Mouse (Mus musculus) embryonic facial prominence, embryonic 15.5 days (tissue): ENCODE measurements around the gene Olfr1496. TPM values are rescaled to one million over a fixed set of nuclear protein-coding genes. Genes with fewer than 3 reads are reported as not detected.

Experiments
- ATAC-seq: fragments of 200-750 bp; cut with Nextera tagmentation; 2 replicates; pipeline ENCODE4 v1.8.0; 2017; ENCODE audit warnings: low read depth, moderate TSS enrichment; ENCODE audit not compliant: insufficient number of reproducible peaks, low FRiP score, low TSS enrichment
- H3K27ac ChIP-seq: fragments of 300-500 bp; sonication (generic); replicated peaks from 2 replicates; pipeline ENCODE4 v1.5.1; 2015; ENCODE audit warnings: mild to moderate bottlenecking, inconsistent platforms
- H3K27me3 ChIP-seq: fragments of 300-500 bp; sonication (generic); 2 replicates; pipeline ENCODE4 v1.6.1; 2015; ENCODE audit warnings: inconsistent platforms
- H3K36me3 ChIP-seq: fragments of 300-500 bp; sonication (generic); 2 replicates; pipeline ENCODE4 v1.6.1; 2015; ENCODE audit warnings: mild to moderate bottlenecking, inconsistent platforms
- H3K4me1 ChIP-seq: fragments of 300-500 bp; sonication (generic); 2 replicates; pipeline ENCODE4 v1.6.1; 2015; ENCODE audit warnings: inconsistent platforms
- H3K4me2 ChIP-seq: fragments of 300-500 bp; sonication (generic); replicated peaks from 2 replicates; pipeline ENCODE4 v1.6.1; 2015; ENCODE audit warnings: mild to moderate bottlenecking, inconsistent platforms
- H3K4me3 ChIP-seq: fragments of 300-500 bp; sonication (generic); replicated peaks from 2 replicates; pipeline ENCODE4 v1.5.1; 2015; ENCODE audit warnings: mild to moderate bottlenecking, inconsistent platforms
- H3K9ac ChIP-seq: fragments of 300-500 bp; sonication (generic); 2 replicates; pipeline ENCODE4 v1.6.1; 2015; ENCODE audit warnings: inconsistent platforms
- H3K9me3 ChIP-seq: fragments of 300-500 bp; sonication (generic); replicated peaks from 2 replicates; pipeline ENCODE4 v1.6.1; 2016; ENCODE audit warnings: inconsistent platforms
- polyA plus RNA-seq: library from polyadenylated mRNA; unstranded; fragments of >200 nt; fragmentation: Nextera tagmentation; extraction: Ambion mirVana; gene quantifications from 2 replicates; pipeline ENCODE4 v1.2.1, GENCODE M21; 2015

Gene Olfr1496
- polyA plus RNA-seq, 1 experiment from 2014 or later = not detected

DNA sequence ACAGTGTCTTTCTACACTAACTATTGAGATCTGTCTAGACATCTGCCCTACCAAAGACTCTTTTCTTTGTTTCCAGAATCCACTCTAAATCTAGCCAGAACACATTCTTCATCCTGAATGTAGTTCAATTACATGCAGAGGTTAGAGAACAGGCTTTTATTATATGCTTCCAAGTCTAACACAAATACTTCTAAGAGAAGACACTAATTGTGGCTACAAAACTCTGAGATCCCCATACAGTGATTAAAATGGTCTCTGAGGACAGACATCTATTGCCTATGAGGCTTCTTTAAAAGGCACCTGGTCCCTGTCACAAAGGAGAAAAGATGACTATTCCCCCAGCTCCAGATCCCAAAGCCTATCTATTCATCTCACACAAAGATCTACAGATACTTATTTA lies 52.7 kb downstream of the Olfr1496 start, which contains the start of gene Olfr1500:
TSS of gene Olfr1500 (minus strand) at position 101 of the 400 bp plus-strand sequence.
- no peak within 1 kb of the TSS for H3K4me3 ChIP-seq
- no peaks in the 10 kb centered on the region for H3K36me3 ChIP-seq
- no peak within 1 kb of the TSS for H3K27ac ChIP-seq
- H3K9ac ChIP-seq = no peak within 1 kb of the TSS
- no peak within 1 kb of the TSS for H3K4me2 ChIP-seq
- H3K4me1 ChIP-seq = no peaks in the 10 kb centered on the region
- H3K27me3 ChIP-seq = no peaks in the 10 kb centered on the region
- H3K9me3 ChIP-seq = no peaks in the 10 kb centered on the region
- ATAC-seq = no peak

Other genes with a start within 250 kb of the Olfr1496 start
- gene Olfr1480, start 250.0 kb upstream of the Olfr1496 start, polyA plus RNA-seq = not detected in 2 replicates
- gene Olfr1484, start 194.4 kb upstream of the Olfr1496 start, polyA plus RNA-seq = not detected in 2 replicates
- not detected in 2 replicates for gene Olfr1487, start 160.5 kb upstream of the Olfr1496 start, polyA plus RNA-seq
- gene Olfr1489, start 146.3 kb upstream of the Olfr1496 start, polyA plus RNA-seq = 0.05 TPM in 1 of 2 replicates, not detected in the other
- gene Olfr1490, start 126.8 kb upstream of the Olfr1496 start, polyA plus RNA-seq = not detected in 2 replicates
- not detected in 2 replicates for gene Olfr1491, start 80.6 kb upstream of the Olfr1496 start, polyA plus RNA-seq
- gene Olfr1493-ps1, start 54.6 kb upstream of the Olfr1496 start, polyA plus RNA-seq = not detected in 2 replicates
- not detected in 2 replicates for gene Olfr1494, start 38.1 kb upstream of the Olfr1496 start, polyA plus RNA-seq
- 0.09 TPM in 1 of 2 replicates, not detected in the other for gene Olfr1495, start 13.3 kb upstream of the Olfr1496 start, polyA plus RNA-seq
- gene Olfr1497, start 20.3 kb downstream of the Olfr1496 start, polyA plus RNA-seq = 0.24 TPM in 1 of 2 replicates, not detected in the other
- not detected in 2 replicates for gene Olfr1499, start 41.6 kb downstream of the Olfr1496 start, polyA plus RNA-seq
- 0.16 and 0.23 TPM in 2 replicates for gene Olfr1500, start 52.6 kb downstream of the Olfr1496 start, polyA plus RNA-seq
- gene Olfr1501, start 72.8 kb downstream of the Olfr1496 start, polyA plus RNA-seq = 0.04 and 0.25 TPM in 2 replicates
- not detected in 2 replicates for gene Olfr1502, start 83.9 kb downstream of the Olfr1496 start, polyA plus RNA-seq
- gene Olfr1504, start 120.0 kb downstream of the Olfr1496 start, polyA plus RNA-seq = not detected in 2 replicates
- not detected in 2 replicates for gene Olfr1505, start 135.7 kb downstream of the Olfr1496 start, polyA plus RNA-seq